Mouse (Mus musculus) stomach, postnatal 0 days (tissue): ENCODE results near the gene Mbnl1.

Experiments used
- CTCF ChIP-seq: IDR thresholded peaks from 2 replicates; pipeline ENCODE4 v1.5.1; 2016; ENCODE audit warnings: antibody characterized with exemption, low read depth, mild to moderate bottlenecking, moderate library complexity
- EP300 ChIP-seq: optimal IDR thresholded peaks from 2 replicates; pipeline ENCODE3; 2016; ENCODE audit warnings: antibody characterized with exemption

DNA sequence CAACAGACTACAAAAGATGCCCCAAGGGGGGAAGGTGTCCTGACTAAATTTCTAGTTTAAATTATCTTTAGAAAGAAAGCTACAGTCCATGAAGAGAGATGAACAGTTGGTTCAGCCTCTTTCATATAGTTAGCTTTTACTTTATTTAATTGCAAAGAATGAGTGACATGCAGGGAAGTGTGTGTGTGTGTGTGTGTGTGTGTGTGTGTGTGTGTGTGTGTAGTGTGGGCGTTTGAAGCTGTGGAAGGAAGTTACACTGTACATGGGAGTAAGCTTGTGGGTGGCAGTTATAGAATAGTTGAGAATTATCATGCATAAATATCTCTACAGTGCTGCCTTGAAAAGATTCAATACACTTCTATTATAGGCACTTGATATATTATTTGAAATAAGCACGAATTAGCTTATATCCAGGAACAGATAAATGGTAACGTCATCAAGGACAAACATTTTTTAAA lies 14.1 kb downstream of the Mbnl1 start:
- TF ChIP-seq EP300 (no peak), CTCF (no peak)
